Mouse (Mus musculus): ENCODE results near the gene Col5a1.

GRCm38 (mm10) chr2:27975786-27976185 is 89.6 kb downstream of the Col5a1 start:
- no peak for TF ChIP-seq CTCF (IDR thresholded peaks at IDR 0.05)
- no peak for TF ChIP-seq POLR2A (IDR thresholded peaks at IDR 0.05; ENCODE audit: insufficient read depth, low read depth, low read length)
- no peak for TF ChIP-seq EP300 (IDR thresholded peaks at IDR 0.05; ENCODE audit: insufficient read depth, low read depth, low read length)

Data from heart, adult 2 months (tissue).